ENCODE assay signal across 11 mouse cellular contexts in the genomic region with DNA sequence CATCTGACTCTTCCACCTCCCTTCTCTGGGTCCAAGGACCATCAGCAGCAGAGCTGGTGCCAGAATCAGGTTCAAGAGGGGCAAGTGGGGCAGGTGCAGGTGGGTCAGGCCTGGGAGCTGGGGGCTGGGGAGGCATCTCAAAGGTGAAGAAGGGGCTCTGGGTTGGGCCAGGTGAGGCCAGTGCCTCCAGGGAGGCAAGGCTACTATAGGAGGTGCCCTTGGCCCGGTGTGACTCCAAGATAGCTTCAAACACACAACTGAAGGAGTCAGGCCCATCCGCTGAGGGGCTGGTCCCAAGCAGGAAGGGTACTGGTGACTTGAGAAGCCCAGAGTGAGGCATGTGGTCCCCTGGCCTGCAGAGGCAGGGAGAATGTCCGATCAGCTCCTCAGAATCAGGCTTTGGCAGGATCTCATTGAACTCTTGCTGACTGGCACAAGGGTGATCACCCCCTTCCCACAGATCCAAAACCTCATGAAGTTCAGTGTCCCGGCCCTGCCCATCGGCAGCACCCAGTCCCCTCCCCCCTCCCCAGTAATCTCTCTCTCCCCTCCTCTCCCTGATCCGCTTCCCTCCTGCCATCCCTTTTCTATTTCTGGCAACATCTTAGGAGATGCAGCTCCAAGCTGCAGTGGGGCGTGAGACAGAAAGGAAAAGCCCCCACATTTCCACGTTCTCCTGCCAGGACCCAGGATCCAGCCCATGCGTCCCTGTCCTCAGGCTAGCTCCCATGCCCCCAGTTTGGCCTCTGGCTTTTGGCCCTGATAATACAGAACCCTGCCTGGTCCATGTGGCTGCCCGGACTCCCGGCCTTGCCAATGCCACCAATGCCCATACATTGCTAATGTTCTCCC. TPM values are rescaled to one million over a fixed set of nuclear protein-coding genes. Genes with fewer than 3 reads are reported as not detected.
DNase-seq lines count a peak whose midpoint lies in the region; ATAC-seq lines count a peak whose summit lies in the region.
"Had no signal": no experiment of that assay in that cellular context is flagged by ENCODE, and none has a peak within 500 bp of the region (broad histone marks: within the 10 kb centered on the region; RNA-seq: fewer than 3 reads in every experiment).

No protein-coding gene starts in this region.

- H3K36me3 ChIP-seq in heart, embryonic 13.5 days: no peaks in the 10 kb centered on the region
- no peaks in the 10 kb centered on the region for H3K36me3 ChIP-seq in heart, embryonic 12.5 days
- H3K36me3 ChIP-seq in forebrain, embryonic 14.5 days (ENCODE audit: control insufficient read depth, insufficient read depth, low read length): no peaks in the 10 kb centered on the region
- H3K36me3 ChIP-seq in midbrain, embryonic 14.5 days (ENCODE audit: control insufficient read depth, insufficient read depth, low read length): peaks cover 5% of the 10 kb centered on the region; the same call in 1 of the 2 replicates

- WGBS in heart, embryonic 13.5 days: 46% methylated on average over 11 of the region's 11 CpGs
- WGBS in heart, embryonic 12.5 days: 35% methylated on average over 11 of the region's 11 CpGs
- WGBS in forebrain, embryonic 14.5 days: 45% methylated on average over 11 of the region's 11 CpGs
- 55% methylated on average over 11 of the region's 11 CpGs for WGBS in midbrain, embryonic 14.5 days

- peaks cover 31% of the 10 kb centered on the region for H3K4me1 ChIP-seq in heart, embryonic 13.5 days
- peaks cover 26% of the 10 kb centered on the region for H3K4me1 ChIP-seq in heart, embryonic 12.5 days (replicated peaks)
- H3K4me1 ChIP-seq in forebrain, embryonic 14.5 days (ENCODE audit: control insufficient read depth, insufficient read depth, low read length): peaks cover 50% of the 10 kb centered on the region
- H3K4me1 ChIP-seq in midbrain, embryonic 14.5 days (ENCODE audit: control insufficient read depth, insufficient read depth, low read length): peaks cover 56% of the 10 kb centered on the region

- no peak overlapping the region for H3K27ac ChIP-seq in heart, embryonic 13.5 days (replicated peaks)
- no peak overlapping the region for H3K27ac ChIP-seq in heart, embryonic 12.5 days (ENCODE audit: poor library complexity, severe bottlenecking)
- H3K27ac ChIP-seq in forebrain, embryonic 14.5 days (ENCODE audit: low read depth, low read length): peak overlapping the region; percentile 84
- peak overlapping the region; percentile 78 for H3K27ac ChIP-seq in midbrain, embryonic 14.5 days (replicated peaks; ENCODE audit: low read depth, low read length)
- H3K27ac ChIP-seq: kidney, postnatal 0 days had no signal

- no peak overlapping the region for H3K4me3 ChIP-seq in heart, embryonic 13.5 days
- no peak overlapping the region for H3K4me3 ChIP-seq in heart, embryonic 12.5 days
- no peak overlapping the region for H3K4me3 ChIP-seq in forebrain, embryonic 14.5 days (ENCODE audit: low read depth, low read length)
- H3K4me3 ChIP-seq in midbrain, embryonic 14.5 days (replicated peaks; ENCODE audit: low read depth, low read length): no peak overlapping the region
- H3K4me3 ChIP-seq: myocyte had no signal

- ATAC-seq in heart, embryonic 13.5 days (ENCODE audit: extremely low read depth, insufficient number of reproducible peaks, low FRiP score, low TSS enrichment): no peak
- ATAC-seq in heart, embryonic 12.5 days (ENCODE audit: insufficient number of reproducible peaks, low FRiP score): no peak
- ATAC-seq in forebrain, embryonic 14.5 days: no peak
- ATAC-seq in midbrain, embryonic 14.5 days (ENCODE audit: low FRiP score, low TSS enrichment): no peak

- H3K27me3 ChIP-seq in heart, embryonic 13.5 days (replicated peaks): peaks cover 100% of the 10 kb centered on the region
- H3K27me3 ChIP-seq in heart, embryonic 12.5 days (replicated peaks): peaks cover 100% of the 10 kb centered on the region
- H3K27me3 ChIP-seq in forebrain, embryonic 14.5 days (replicated peaks; ENCODE audit: control insufficient read depth, insufficient read depth, low read length): peaks cover 27% of the 10 kb centered on the region
- peaks cover 14% of the 10 kb centered on the region for H3K27me3 ChIP-seq in midbrain, embryonic 14.5 days (ENCODE audit: control insufficient read depth, insufficient read depth, low read length)

- no peak overlapping the region for H3K4me2 ChIP-seq in heart, embryonic 13.5 days
- no peak overlapping the region for H3K4me2 ChIP-seq in heart, embryonic 12.5 days
- H3K4me2 ChIP-seq in forebrain, embryonic 14.5 days (ENCODE audit: low read length): peak overlapping the region; percentile 30
- peak overlapping the region; percentile 44 for H3K4me2 ChIP-seq in midbrain, embryonic 14.5 days (ENCODE audit: low read length)
- H3K4me2 ChIP-seq: lung, embryonic 14.5 days had no signal

- H3K9me3 ChIP-seq in heart, embryonic 13.5 days: no peaks in the 10 kb centered on the region
- no peaks in the 10 kb centered on the region for H3K9me3 ChIP-seq in heart, embryonic 12.5 days (replicated peaks)
- no peaks in the 10 kb centered on the region for H3K9me3 ChIP-seq in forebrain, embryonic 14.5 days (replicated peaks; ENCODE audit: control insufficient read depth, low read length)
- no peaks in the 10 kb centered on the region for H3K9me3 ChIP-seq in midbrain, embryonic 14.5 days (ENCODE audit: control insufficient read depth, low read length)

- peak; percentile 68 for DNase-seq in cerebellum, adult 9-10 months
- no peak for DNase-seq in forebrain, embryonic 14.5 days (ENCODE audit: low spot score)
- DNase-seq in midbrain, embryonic 14.5 days: no peak
- DNase-seq in ovary, postnatal 10 days (ENCODE audit: low spot score): no peak
- DNase-seq in adrenal gland, postnatal 10 days: no peak
- DNase-seq in kidney, postnatal 10 days: no peak
- DNase-seq: lung, embryonic 14.5 days had no signal

- 0 out of 2 replicates have a peak overlapping the region, but pooled peaks have one; percentile 10 for H3K9ac ChIP-seq in heart, embryonic 13.5 days
- H3K9ac ChIP-seq in heart, embryonic 12.5 days: no peak overlapping the region
- H3K9ac ChIP-seq in forebrain, embryonic 14.5 days (ENCODE audit: low read length): peak overlapping the region; percentile 37; the same call in 1 of the 2 replicates
- peak overlapping the region; percentile 18; the same call in 1 of the 2 replicates for H3K9ac ChIP-seq in midbrain, embryonic 14.5 days (replicated peaks; ENCODE audit: low read length)
- H3K9ac ChIP-seq: lung, embryonic 14.5 days had no signal

RNA-seq across cellular contexts. Expression of gene Psd, which starts 4.6 kb away (rescaled TPM):
- 4.3 and 5.6 TPM in 2 replicates for polyA plus RNA-seq in heart, embryonic 13.5 days (2015; fragmentation: Nextera tagmentation; extraction: Ambion mirVana)
- 12.0 and 13.4 TPM in 2 replicates for polyA plus RNA-seq in heart, embryonic 12.5 days (2016; fragmentation: Nextera tagmentation; extraction: Ambion mirVana)
- polyA plus RNA-seq in forebrain, embryonic 14.5 days (2014; fragmentation: Nextera tagmentation; extraction: Ambion mirVana): 68.7 and 83.0 TPM in 2 replicates
- polyA plus RNA-seq in midbrain, embryonic 14.5 days (2014; fragmentation: Nextera tagmentation; extraction: Ambion mirVana): 112 and 144 TPM in 2 replicates
- total RNA-seq in adrenal gland, postnatal 10 days (2021): 10 to 100 TPM in 1 of 2 experiments, 1 to 10 TPM in 1; 8.2 to 11.9 TPM

RNA-seq across cellular contexts. Expression of gene Fbxl15, which starts 5.6 kb away (rescaled TPM):
- polyA plus RNA-seq in heart, embryonic 13.5 days (2015; fragmentation: Nextera tagmentation; extraction: Ambion mirVana): 9.5 and 10.2 TPM in 2 replicates
- 9.9 and 10.0 TPM in 2 replicates for polyA plus RNA-seq in heart, embryonic 12.5 days (2016; fragmentation: Nextera tagmentation; extraction: Ambion mirVana)
- 42.6 and 43.1 TPM in 2 replicates for polyA plus RNA-seq in forebrain, embryonic 14.5 days (2014; fragmentation: Nextera tagmentation; extraction: Ambion mirVana)
- polyA plus RNA-seq in midbrain, embryonic 14.5 days (2014; fragmentation: Nextera tagmentation; extraction: Ambion mirVana): 45.8 and 53.5 TPM in 2 replicates
- 10 to 100 TPM in 1 of 2 experiments, 1 to 10 TPM in 1; 8.9 to 10.5 TPM for total RNA-seq in adrenal gland, postnatal 10 days (2021)

RNA-seq across cellular contexts. Expression of gene Cuedc2, which starts 16.1 kb away (rescaled TPM):
- 114 and 131 TPM in 2 replicates for polyA plus RNA-seq in heart, embryonic 13.5 days (2015; fragmentation: Nextera tagmentation; extraction: Ambion mirVana)
- polyA plus RNA-seq in heart, embryonic 12.5 days (2016; fragmentation: Nextera tagmentation; extraction: Ambion mirVana): 97.7 and 116 TPM in 2 replicates
- 402 and 405 TPM in 2 replicates for polyA plus RNA-seq in forebrain, embryonic 14.5 days (2014; fragmentation: Nextera tagmentation; extraction: Ambion mirVana)
- polyA plus RNA-seq in midbrain, embryonic 14.5 days (2014; fragmentation: Nextera tagmentation; extraction: Ambion mirVana): 300 and 307 TPM in 2 replicates
- 10 to 100 TPM; 78.9 to 90.4 TPM for total RNA-seq in adrenal gland, postnatal 10 days (2021)

RNA-seq across cellular contexts. Expression of gene Nfkb2, which starts 18.2 kb away (rescaled TPM):
- polyA plus RNA-seq in heart, embryonic 13.5 days (2015; fragmentation: Nextera tagmentation; extraction: Ambion mirVana): 6.3 and 7.2 TPM in 2 replicates
- polyA plus RNA-seq in heart, embryonic 12.5 days (2016; fragmentation: Nextera tagmentation; extraction: Ambion mirVana): 7.2 and 7.6 TPM in 2 replicates
- polyA plus RNA-seq in forebrain, embryonic 14.5 days (2014; fragmentation: Nextera tagmentation; extraction: Ambion mirVana): 1.4 and 1.6 TPM in 2 replicates
- 1.6 and 2.1 TPM in 2 replicates for polyA plus RNA-seq in midbrain, embryonic 14.5 days (2014; fragmentation: Nextera tagmentation; extraction: Ambion mirVana)
- 10 to 100 TPM; 20.8 to 24.2 TPM for total RNA-seq in adrenal gland, postnatal 10 days (2021)

RNA-seq across cellular contexts. Expression of gene Mfsd13a, which starts 18.6 kb away (rescaled TPM):
- polyA plus RNA-seq in heart, embryonic 13.5 days (2015; fragmentation: Nextera tagmentation; extraction: Ambion mirVana): 4.5 and 5.2 TPM in 2 replicates
- polyA plus RNA-seq in heart, embryonic 12.5 days (2016; fragmentation: Nextera tagmentation; extraction: Ambion mirVana): 4.3 and 4.4 TPM in 2 replicates
- polyA plus RNA-seq in forebrain, embryonic 14.5 days (2014; fragmentation: Nextera tagmentation; extraction: Ambion mirVana): 7.2 TPM in 2 replicates
- polyA plus RNA-seq in midbrain, embryonic 14.5 days (2014; fragmentation: Nextera tagmentation; extraction: Ambion mirVana): 7.2 and 7.7 TPM in 2 replicates
- total RNA-seq in adrenal gland, postnatal 10 days (2021): 1 to 10 TPM; 4.6 to 7.4 TPM

Comparison
In these comparisons a context has a peak if more than half of its experiments do, and no peak if none do; other contexts are left out.
1. H3K27ac ChIP-seq: peak in forebrain, embryonic 14.5 days (single experiment) and midbrain, embryonic 14.5 days (single experiment); none in heart, embryonic 13.5 days (single experiment) and heart, embryonic 12.5 days (single experiment).
2. H3K4me2 ChIP-seq: peak in forebrain, embryonic 14.5 days (single experiment) and midbrain, embryonic 14.5 days (single experiment); none in heart, embryonic 13.5 days (single experiment) and heart, embryonic 12.5 days (single experiment).